Mouse (Mus musculus) heart, adult 2 months (tissue): ENCODE results near the gene Arhgap19. TPM values are rescaled to one million over a fixed set of nuclear protein-coding genes. Genes with fewer than 3 reads are reported as not detected.

Experiments used
- DNase-seq, 2 experiments: peaks; one replicate each; pipeline ENCODE4 v3.0.0; 2021
- H3K27ac ChIP-seq: fragments of 200-600 bp; 2 replicates; pipeline ENCODE4 v1.8.1; 2022
- H3K27me3 ChIP-seq: fragments of 200-500 bp; 2 replicates; pipeline ENCODE4 v1.6.1; 2012; ENCODE audit warnings: mild to moderate bottlenecking, low read length, inconsistent platforms, mixed read lengths; ENCODE audit not compliant: control insufficient read depth, insufficient read depth
- H3K36me3 ChIP-seq: fragments of 200-500 bp; 2 replicates; pipeline ENCODE4 v1.6.1; 2012; ENCODE audit warnings: low read length, inconsistent platforms; ENCODE audit not compliant: control insufficient read depth, insufficient read depth
- H3K4me1 ChIP-seq: fragments of 200-500 bp; 2 replicates; pipeline ENCODE4 v1.6.1; 2011; ENCODE audit warnings: low read length; ENCODE audit not compliant: control insufficient read depth, insufficient read depth
- H3K4me3 ChIP-seq: fragments of 200-600 bp; 2 replicates; pipeline ENCODE4 v1.8.1; 2022
- H3K79me2 ChIP-seq: fragments of 200-500 bp; replicated peaks from 2 replicates; pipeline ENCODE4 v1.6.1; 2012; ENCODE audit warnings: mild to moderate bottlenecking, inconsistent platforms, low read length, moderate library complexity, mixed read lengths; ENCODE audit not compliant: control insufficient read depth, insufficient read depth
- H3K9ac ChIP-seq: fragments of 200-500 bp; 2 replicates; pipeline ENCODE4 v1.6.1; 2012; ENCODE audit warnings: low read depth, mild to moderate bottlenecking, control low read depth, inconsistent platforms, low read length, mixed read lengths
- CTCF ChIP-seq: fragments of 200-600 bp; IDR thresholded peaks from 2 replicates; pipeline ENCODE4 v1.8.1; 2022; ENCODE audit warnings: antibody characterized with exemption, mild to moderate bottlenecking, moderate library complexity
- EP300 ChIP-seq: fragments of 200-500 bp; IDR thresholded peaks from 2 replicates; pipeline ENCODE4 v1.6.1; 2011; ENCODE audit warnings: low read depth, low read length, control low read depth; ENCODE audit not compliant: insufficient read depth
- POLR2A ChIP-seq: fragments of 200-500 bp; IDR thresholded peaks from 2 replicates; pipeline ENCODE4 v1.6.1; 2011; ENCODE audit warnings: mild to moderate bottlenecking, low read depth, low read length, control low read depth; ENCODE audit not compliant: insufficient read depth
- WGBS: fragments of 180-500 bp; shearing (Covaris S2); methylation state at CpG from one replicate; pipeline ENCODE4 v1.1.7; 2018; 5-methylcytosine and 5-hydroxymethylcytosine counted together
- intact Hi-C: fragments of 180-260 bp; cut with DNase I; formaldehyde crosslinking; loops from one replicate; pipeline ENCODE4 v1.15.1; 2025
- polyA plus RNA-seq: library from polyadenylated mRNA; depleted of rRNA; stranded (reverse); fragments of >200 nt; gene quantifications from 2 replicates; pipeline ENCODE4 v1.2.3, GENCODE M21; 2012
- total RNA-seq, 2 experiments: library from RNA; stranded (reverse); gene quantifications; 2 replicates each; pipeline ENCODE4 v1.2.3; 2021

The Arhgap19 gene
- total and polyA plus RNA-seq, 3 experiments = 1.4 to 2.0 (median 1.7) TPM

- no peak for DNase-seq
- no peaks in the 10 kb centered on the region for H3K27me3 ChIP-seq
- no peak overlapping the region for H3K27ac ChIP-seq
- H3K9ac ChIP-seq = no peak overlapping the region
- intact Hi-C loops = no loop called here
- H3K4me1 ChIP-seq = no peaks in the 10 kb centered on the region
- H3K36me3 ChIP-seq = no peaks in the 10 kb centered on the region
- WGBS = 95% methylated on average over 5 of the region's 5 CpGs
- TF ChIP-seq POLR2A (no peak), CTCF (no peak), EP300 (no peak)
- H3K4me3 ChIP-seq = no peak overlapping the region
- H3K79me2 ChIP-seq = no peaks in the 10 kb centered on the region
Observed at GRCm38 (mm10) chr19:41766628-41767027, 35.2 kb downstream of the Arhgap19 start.

GRCm38 (mm10) chr19:41763870-41764660, 37.8 kb downstream of the Arhgap19 start:
- Histone ChIP-seq H3K27me3 (no peaks in the 10 kb centered on the region), H3K36me3 (no peaks in the 10 kb centered on the region), H3K79me2 (no peaks in the 10 kb centered on the region), H3K27ac (no peak overlapping the region), H3K4me1 (no peaks in the 10 kb centered on the region), H3K4me3 (no peak overlapping the region), H3K9ac (no peak overlapping the region)
- peak; percentile 73 to 87 for DNase-seq
- intact Hi-C loops = loop anchor here (1.0 to 5.0 kb wide), 4 partner anchors 108 to 677 kb away; no protein-coding TSS in a partner anchor
- TF ChIP-seq POLR2A = no peak
- peak; percentile 93 for TF ChIP-seq CTCF
- TF ChIP-seq EP300 = peak; percentile 54; the same call in 1 of the 2 replicates
- WGBS = 26% methylated on average over 12 of the region's 12 CpGs

- no peak for TF ChIP-seq EP300
- TF ChIP-seq POLR2A = no peak
- peak; percentile 62 for TF ChIP-seq CTCF
- WGBS = 51% methylated on average over 9 of the region's 9 CpGs
- H3K79me2 ChIP-seq = no peaks in the 10 kb centered on the region
- H3K9ac ChIP-seq = no peak overlapping the region
- H3K27me3 ChIP-seq = no peaks in the 10 kb centered on the region
- H3K36me3 ChIP-seq = no peaks in the 10 kb centered on the region
- no peaks in the 10 kb centered on the region for H3K4me1 ChIP-seq
- DNase-seq = no peak
- no peak overlapping the region for H3K4me3 ChIP-seq
- H3K27ac ChIP-seq = no peak overlapping the region
- intact Hi-C loops = loop anchor here (5.0 kb wide), 2 partner anchors 444 to 674 kb away; no protein-coding TSS in a partner anchor
Observed at GRCm38 (mm10) chr19:41761529-41761928, 40.3 kb downstream of the Arhgap19 start.

GRCm38 (mm10) chr19:41759765-41760164, 42.1 kb downstream of the Arhgap19 start:
- intact Hi-C loops = loop anchor here (5.0 kb wide), 2 partner anchors 442 to 672 kb away; no protein-coding TSS in a partner anchor
- 84% methylated on average over 6 of the region's 6 CpGs for WGBS
- TF ChIP-seq CTCF (0 out of 2 replicates have a peak, but pooled peaks have one; percentile 13), EP300 (no peak)
- Histone ChIP-seq H3K9ac (no peak overlapping the region), H3K79me2 (no peaks in the 10 kb centered on the region), H3K36me3 (no peaks in the 10 kb centered on the region), H3K27me3 (no peaks in the 10 kb centered on the region), H3K4me3 (no peak overlapping the region), H3K27ac (no peak overlapping the region), H3K4me1 (no peaks in the 10 kb centered on the region)
- no peak for DNase-seq

- TF ChIP-seq CTCF (no peak), POLR2A (no peak), EP300 (no peak)
- Histone ChIP-seq H3K27ac (no peak overlapping the region), H3K4me1 (no peaks in the 10 kb centered on the region), H3K36me3 (no peaks in the 10 kb centered on the region), H3K4me3 (no peak overlapping the region), H3K27me3 (no peaks in the 10 kb centered on the region), H3K9ac (no peak overlapping the region), H3K79me2 (no peaks in the 10 kb centered on the region)
- intact Hi-C loops = no loop called here
- DNase-seq = no peak
- WGBS = 84% methylated on average over 5 of the region's 5 CpGs
Observed at GRCm38 (mm10) chr19:41759270-41759669, 42.6 kb downstream of the Arhgap19 start.

DNA sequence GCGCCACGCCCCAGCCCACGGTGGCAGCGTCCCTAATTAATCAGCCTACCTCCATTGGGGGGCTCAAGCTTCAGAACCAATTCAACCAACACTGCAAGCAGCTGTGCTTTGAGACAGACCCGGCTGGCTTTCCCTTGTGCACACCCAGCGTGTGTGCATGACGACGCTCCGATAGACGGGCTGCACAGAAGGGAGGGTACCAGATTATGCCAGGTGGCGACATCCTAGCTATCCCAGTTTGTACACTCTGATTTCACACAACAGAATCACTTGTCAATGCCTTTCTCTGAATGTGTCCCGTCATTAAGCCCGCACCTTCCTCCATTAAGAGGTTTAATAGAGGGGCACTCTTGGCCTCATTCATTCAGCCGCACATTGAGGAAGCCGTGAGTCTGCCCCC, 47.1 kb downstream of the Arhgap19 start:
- Histone ChIP-seq H3K9ac (no peak overlapping the region), H3K4me3 (no peak overlapping the region), H3K27me3 (no peaks in the 10 kb centered on the region), H3K79me2 (no peaks in the 10 kb centered on the region), H3K27ac (no peak overlapping the region), H3K36me3 (no peaks in the 10 kb centered on the region), H3K4me1 (no peaks in the 10 kb centered on the region)
- intact Hi-C loops = no loop called here
- TF ChIP-seq EP300 (no peak), POLR2A (no peak), CTCF (no peak)
- WGBS = 82% methylated on average over 15 of the region's 15 CpGs
- DNase-seq = no peak
